Mouse (Mus musculus): Measurements from ENCODE around the gene Ntng2.
A peak's percentile ranks its signal among the peaks of the same experiment; 100 is the strongest.

Ntng2 gene

DNA sequence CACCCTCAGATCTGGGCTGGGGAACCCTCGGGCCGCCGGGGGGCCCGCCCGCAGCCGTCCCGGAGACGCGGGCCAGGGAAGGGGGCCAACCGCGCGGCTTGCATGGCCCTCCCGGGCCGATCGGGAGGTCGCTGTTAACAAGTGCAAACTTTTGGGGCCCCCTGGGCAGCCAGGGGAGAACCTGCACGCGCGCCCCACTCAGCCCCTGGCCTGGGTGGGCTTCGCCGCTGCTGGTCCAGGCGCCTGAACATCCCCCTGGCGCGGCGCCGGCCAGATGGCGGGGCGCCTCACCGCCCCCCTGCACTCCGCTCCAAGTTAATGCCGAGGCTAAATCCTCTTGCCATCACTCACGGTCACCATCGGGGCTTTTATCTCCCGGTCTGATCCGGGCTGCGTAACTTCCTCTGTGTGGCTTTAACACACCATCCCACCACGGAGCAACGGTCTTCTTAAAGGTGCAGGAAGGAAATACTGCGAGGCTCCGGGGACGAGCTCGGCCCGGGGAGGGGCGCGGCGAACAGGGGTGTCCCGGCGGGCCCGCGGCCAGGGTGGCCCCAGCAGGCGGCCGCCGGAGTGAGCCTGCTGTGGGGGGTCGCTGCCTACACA, at the start of gene Ntng2:
Gene Ntng2, minus strand, starts transcription at position 407 of the 606 bp plus-strand sequence.
- peak; percentile 83 for DNase-seq

DNA sequence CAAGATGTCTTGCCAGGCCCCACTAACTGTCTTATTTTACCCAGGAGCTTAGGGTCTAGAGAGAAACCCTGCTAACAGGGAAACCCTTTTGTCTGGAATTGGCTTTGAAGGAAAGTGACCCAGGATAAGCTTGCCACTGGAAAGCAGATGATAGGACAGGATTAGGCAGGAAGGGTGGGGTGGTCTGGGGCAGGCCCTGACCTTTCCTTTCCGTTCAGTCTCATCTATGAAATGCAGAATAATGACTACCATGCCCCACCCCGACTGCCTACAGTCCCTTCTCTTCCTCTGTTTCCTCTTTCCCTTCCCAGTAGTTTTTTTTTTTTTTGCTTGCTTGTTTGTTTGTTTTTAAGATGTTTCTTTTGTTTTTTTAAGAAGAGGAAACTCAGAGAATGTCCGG, 42.8 kb upstream of the Ntng2 start:
- DNase-seq, result no peak

GRCm38 (mm10) chr2:29287651-29288050, 34.8 kb upstream of the Ntng2 start:
- DNase-seq, result no peak

DNA sequence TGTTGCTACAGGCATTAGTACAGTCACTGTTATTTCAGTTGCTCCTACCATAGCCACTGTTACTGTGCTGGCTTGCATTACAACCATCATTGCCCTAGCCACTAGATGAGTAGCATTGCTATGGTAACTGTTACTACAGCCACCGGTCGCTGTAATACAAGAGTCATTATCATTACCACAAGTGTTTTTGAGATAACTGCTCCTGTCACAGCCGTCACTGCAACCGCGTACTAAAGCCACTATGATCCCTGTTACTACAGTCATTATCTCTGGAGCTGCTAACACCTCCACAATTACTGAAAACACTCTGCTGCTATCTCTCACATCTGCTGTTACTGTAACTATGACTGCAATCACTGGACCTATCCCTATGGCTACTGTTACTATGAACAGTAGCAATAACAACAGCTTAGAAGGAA, 24.9 kb upstream of the Ntng2 start:
- DNase-seq, result no peak

DNA sequence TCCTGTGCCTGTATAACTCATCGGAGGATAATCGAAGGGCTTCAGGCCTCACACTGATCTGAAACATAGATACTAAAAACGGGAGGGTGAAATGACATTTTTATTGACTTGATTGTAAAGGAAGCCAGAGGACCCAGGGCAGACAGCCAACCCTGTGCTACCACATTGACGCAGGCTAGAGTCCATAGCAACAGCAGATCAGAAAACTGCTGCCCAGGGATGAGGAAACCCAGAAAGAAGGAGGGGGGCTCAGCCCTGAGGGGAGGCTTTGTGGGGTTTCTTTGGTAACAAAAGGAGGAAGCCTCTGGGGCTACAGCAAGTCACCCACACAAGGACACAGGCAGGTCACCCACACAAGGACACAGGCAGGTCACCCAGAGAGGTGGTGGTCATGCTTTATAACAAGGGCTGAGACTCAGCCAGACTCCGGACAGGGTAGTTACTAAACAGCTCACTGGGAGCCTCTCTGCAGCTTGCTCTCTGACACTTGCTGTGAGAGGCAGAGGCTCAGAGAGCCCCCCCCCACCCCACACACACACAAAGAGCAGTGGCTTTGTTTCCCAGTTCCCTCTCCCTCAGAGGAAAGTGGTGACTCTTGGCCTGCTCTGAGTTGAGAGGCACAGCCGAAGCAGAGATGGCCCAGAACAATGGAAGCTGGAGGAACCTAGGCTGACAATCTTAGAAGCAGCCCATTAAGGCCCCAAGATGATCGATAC, 19.2 kb upstream of the Ntng2 start:
- peak; percentile 26 for DNase-seq

DNA sequence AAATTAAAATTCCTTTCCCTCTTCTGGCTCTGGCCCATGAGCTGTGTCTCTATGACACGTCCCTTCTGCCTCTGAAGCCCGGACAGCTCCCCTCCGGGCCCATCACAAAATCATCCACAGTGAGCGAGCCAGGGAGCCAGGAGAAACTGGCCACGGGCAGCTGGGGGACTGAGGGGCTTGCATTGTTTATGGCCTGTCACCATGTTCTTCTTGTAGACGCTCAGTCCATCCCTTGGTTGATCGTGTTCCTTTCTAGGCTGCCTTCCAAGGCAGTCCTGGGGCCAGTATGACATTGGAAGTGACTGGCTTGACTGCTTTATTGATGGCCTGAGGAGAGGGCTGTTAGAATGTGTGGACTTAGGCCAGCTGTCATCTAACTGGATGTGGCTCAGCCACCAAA, 18.3 kb upstream of the Ntng2 start:
- DNase-seq, result no peak

DNA sequence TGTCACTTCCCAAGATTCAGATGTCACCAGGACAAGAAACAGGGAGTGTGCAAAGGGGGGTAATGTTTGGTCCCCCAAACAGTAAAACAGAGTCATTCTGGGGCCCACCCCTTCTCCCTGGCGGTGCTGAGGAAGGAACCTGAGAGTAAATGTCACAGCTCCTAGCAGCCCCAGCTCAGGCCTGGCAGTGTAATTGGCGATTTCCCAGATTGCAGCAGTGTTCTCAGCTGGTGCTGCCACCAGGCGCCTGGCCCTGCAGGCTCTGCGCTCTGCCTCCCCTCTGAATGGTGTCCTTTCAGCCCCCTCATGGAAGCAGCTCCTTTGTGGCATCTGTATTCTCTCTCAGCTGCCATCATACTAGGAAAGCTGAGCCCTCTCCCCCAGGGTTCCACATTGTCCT, 14.0 kb upstream of the Ntng2 start:
- no peak for DNase-seq

DNA sequence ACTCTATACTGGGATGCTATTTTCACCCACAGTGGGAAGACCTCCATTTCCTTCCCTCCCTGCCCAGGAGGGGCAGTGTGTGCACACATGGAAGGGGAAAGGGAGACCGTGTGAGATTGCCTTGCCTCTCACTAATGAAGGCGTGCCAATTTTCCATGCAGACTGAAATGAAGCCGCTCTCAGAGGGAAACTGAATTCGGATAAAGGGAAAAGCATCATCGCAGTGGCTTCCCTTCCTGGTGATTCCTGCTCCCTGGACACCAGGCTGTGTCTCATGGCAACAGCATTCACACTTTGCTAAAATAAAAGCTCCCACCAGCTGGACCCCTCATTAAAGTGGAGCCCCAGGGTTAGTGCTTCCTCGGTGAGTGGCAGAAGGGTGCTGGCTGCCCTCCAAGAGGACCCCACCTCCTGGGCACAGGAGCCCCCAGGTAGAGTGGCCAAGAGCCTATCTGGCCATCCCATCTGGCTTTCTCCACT, 9.7 kb upstream of the Ntng2 start:
- DNase-seq, result no peak

DNA sequence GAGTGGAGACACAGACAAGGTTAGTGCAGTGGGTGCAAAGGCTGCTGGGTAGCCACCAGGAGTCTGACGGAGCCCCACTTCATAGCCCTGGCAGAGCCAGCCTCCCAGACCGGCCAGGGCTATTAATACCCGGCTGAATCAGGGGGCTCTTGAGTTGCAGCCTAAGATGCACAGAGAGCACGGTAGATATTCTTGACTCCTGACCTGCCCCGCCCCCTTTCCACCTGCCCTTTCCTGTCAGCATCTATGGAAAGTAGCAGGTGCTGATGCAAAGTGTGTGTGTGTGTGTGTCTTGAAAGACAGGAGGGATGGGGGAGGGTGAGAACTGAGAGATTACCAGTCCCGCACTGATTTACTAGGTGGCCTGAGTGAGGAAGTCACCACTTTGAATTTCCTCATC, 8.3 kb upstream of the Ntng2 start:
- no peak for DNase-seq

GRCm38 (mm10) chr2:29253205-29253865, 530 bp upstream of the Ntng2 start:
- peak; percentile 78 for DNase-seq

- DNase-seq, result peak; percentile 71
Observed at GRCm38 (mm10) chr2:29252059-29252598, 676 bp downstream of the Ntng2 start.

- peak; percentile 62 for DNase-seq
Observed at GRCm38 (mm10) chr2:29251095-29252058, 1.4 kb downstream of the Ntng2 start.

GRCm38 (mm10) chr2:29250263-29251094, 2.3 kb downstream of the Ntng2 start:
- peak; percentile 73 for DNase-seq

- DNase-seq, result peak; percentile 41
Observed at GRCm38 (mm10) chr2:29249852-29250251, 3.0 kb downstream of the Ntng2 start.

DNA sequence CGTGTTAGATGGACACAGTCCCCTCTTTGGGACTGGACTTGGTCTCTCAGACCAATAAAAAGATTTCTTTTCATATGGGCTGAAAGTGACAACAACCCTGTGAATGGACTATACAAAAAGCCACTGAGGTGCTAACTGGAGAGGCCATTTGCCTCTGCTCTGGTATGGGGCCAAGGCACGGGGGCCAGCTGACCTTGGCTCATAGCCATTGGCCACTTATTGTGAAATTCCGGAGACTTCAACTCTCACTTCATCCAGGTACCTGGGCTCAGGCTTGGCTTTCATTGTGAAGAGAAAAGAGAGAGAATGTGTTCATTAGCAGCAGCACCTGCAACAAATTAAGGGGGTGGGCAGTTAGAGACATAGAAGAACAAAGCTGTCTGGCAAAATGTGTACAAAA, 4.3 kb downstream of the Ntng2 start:
- DNase-seq, result no peak

DNA sequence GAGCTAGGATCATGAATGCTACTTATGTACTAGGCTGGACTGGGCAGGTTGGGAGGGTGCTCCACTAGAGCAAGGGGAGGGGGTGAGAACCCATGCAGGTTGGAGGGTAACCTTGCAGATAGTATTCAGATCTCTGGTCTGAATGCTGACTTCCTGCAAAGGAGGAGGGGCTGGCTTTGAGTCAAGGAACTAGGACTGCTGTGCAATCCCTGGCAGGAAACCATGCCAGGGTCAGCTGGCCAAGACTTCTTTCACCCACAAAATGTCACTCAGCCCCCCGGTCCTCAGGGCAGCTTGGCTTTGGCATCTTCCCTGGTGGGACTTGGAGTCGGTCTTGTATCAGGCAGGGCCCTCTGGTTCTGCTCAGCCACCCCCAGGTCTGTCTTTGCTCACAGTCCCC, 5.4 kb downstream of the Ntng2 start:
- DNase-seq, result no peak

GRCm38 (mm10) chr2:29246891-29247290, 5.9 kb downstream of the Ntng2 start:
- no peak for DNase-seq

DNA sequence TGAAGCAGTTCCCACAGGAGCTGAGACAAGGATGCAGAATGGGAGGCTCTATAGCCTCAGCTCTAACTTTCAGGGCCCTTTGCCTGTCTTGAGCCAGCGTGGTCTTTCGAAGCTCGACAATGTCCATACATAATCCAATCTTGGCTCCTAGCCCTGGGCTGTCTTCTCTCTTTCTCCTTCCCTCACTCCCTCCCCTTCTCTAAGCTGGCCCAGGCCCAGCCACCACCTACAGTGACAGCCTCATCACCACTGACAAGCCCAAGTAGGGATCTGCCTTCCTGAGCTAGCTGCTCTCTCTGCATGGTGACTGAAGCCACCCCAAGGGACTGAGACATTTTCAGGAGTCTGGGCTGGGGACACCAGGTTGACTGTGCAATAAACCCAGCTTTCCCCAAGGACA, 6.5 kb downstream of the Ntng2 start:
- no peak for DNase-seq

- peak; percentile 59 for DNase-seq
Observed at GRCm38 (mm10) chr2:29245341-29245779, 7.4 kb downstream of the Ntng2 start.

DNA sequence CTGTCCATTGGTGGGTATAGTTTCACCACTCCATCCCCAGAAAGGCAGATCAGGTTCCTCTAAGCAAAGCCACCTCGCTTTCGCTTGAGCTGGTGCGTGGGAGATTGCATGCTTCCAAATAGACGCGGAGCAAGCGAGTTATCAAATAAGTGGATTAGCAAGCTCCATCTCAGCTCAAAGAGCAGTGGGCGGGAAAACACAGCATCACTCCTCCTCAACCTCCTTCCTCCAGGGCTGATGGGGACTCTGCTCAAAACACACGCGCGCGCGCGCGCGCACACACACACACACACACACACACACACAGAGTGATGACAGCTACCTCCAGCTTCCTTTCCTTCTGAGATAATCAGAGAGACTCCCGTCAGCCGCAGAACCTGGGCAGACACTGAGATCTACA, 13.5 kb downstream of the Ntng2 start:
- DNase-seq, result no peak

- DNase-seq, result peak; percentile 72
Observed at GRCm38 (mm10) chr2:29237623-29238022, 15.2 kb downstream of the Ntng2 start.

GRCm38 (mm10) chr2:29235811-29236210, 17.0 kb downstream of the Ntng2 start:
- no peak for DNase-seq

Measured in embryo, embryonic 11 days (tissue).